Mouse (Mus musculus) testis, adult 2 months (tissue): Measurements from ENCODE around the gene Kynu. TPM values are rescaled to one million over a fixed set of nuclear protein-coding genes. Genes with fewer than 3 reads are reported as not detected.

ENCODE experiments used
- H3K27ac ChIP-seq: fragments of 200-500 bp; 2 replicates; pipeline ENCODE4 v1.5.1; 2012; ENCODE audit warnings: low read depth, low read length; ENCODE audit not compliant: control insufficient read depth, insufficient read depth
- H3K27me3 ChIP-seq: fragments of 200-500 bp; 2 replicates; pipeline ENCODE4 v1.6.1; 2012; ENCODE audit warnings: mild to moderate bottlenecking, low read length, moderate library complexity; ENCODE audit not compliant: control insufficient read depth, insufficient read depth
- H3K36me3 ChIP-seq: fragments of 200-500 bp; 2 replicates; pipeline ENCODE4 v1.6.1; 2012; ENCODE audit warnings: mild to moderate bottlenecking, low read length; ENCODE audit not compliant: control insufficient read depth, insufficient read depth
- H3K4me1 ChIP-seq: fragments of 200-500 bp; 2 replicates; pipeline ENCODE4 v1.6.1; 2012; ENCODE audit warnings: low read length; ENCODE audit not compliant: control insufficient read depth, insufficient read depth
- H3K4me3 ChIP-seq: fragments of 200-500 bp; 2 replicates; pipeline ENCODE4 v1.5.1; 2012; ENCODE audit warnings: low read depth, mild to moderate bottlenecking, low read length, moderate library complexity, mixed read lengths; ENCODE audit not compliant: control insufficient read depth
- CTCF ChIP-seq: fragments of 200-500 bp; IDR thresholded peaks from 2 replicates; pipeline ENCODE4 v1.5.1; 2012; ENCODE audit warnings: low read depth, mild to moderate bottlenecking, inconsistent platforms, low read length, moderate library complexity; ENCODE audit not compliant: control insufficient read depth, insufficient read depth, insufficient replicate concordance
- POLR2A ChIP-seq: fragments of 200-500 bp; IDR thresholded peaks from 2 replicates; pipeline ENCODE4 v1.6.1; 2012; ENCODE audit warnings: low read depth, mild to moderate bottlenecking, inconsistent platforms, low read length, moderate library complexity; ENCODE audit not compliant: control insufficient read depth
- polyA plus RNA-seq: library from polyadenylated mRNA; depleted of rRNA; stranded (reverse); fragments of >200 nt; gene quantifications from 2 replicates; pipeline ENCODE4 v1.2.3, GENCODE M21; 2012; rRNA removed

Gene Kynu
- polyA plus RNA-seq, 1 experiment = not detected

GRCm38 (mm10) chr2:43712611-43713138 lies 157.5 kb downstream of the Kynu start:
- TF ChIP-seq CTCF (no peak), POLR2A (no peak)
- H3K4me3 ChIP-seq = no peak overlapping the region
- no peaks in the 10 kb centered on the region for H3K27me3 ChIP-seq

GRCm38 (mm10) chr2:43722446-43723103 lies 167.4 kb downstream of the Kynu start:
- H3K27me3 ChIP-seq = no peaks in the 10 kb centered on the region
- TF ChIP-seq POLR2A (no peak), CTCF (peak; percentile 44; the same call in 1 of the 2 replicates)
- H3K4me3 ChIP-seq = no peak overlapping the region
- no peaks in the 10 kb centered on the region for H3K36me3 ChIP-seq
- no peak overlapping the region for H3K27ac ChIP-seq
- peaks cover 2% of the 10 kb centered on the region; the same call in 1 of the 2 replicates for H3K4me1 ChIP-seq

More at GRCm38 (mm10) chr2:43712611-43713138, 157.5 kb downstream of the Kynu start:
- no peaks in the 10 kb centered on the region for H3K36me3 ChIP-seq
- H3K4me1 ChIP-seq = no peaks in the 10 kb centered on the region
- no peak overlapping the region for H3K27ac ChIP-seq

- Histone ChIP-seq H3K27me3 (no peaks in the 10 kb centered on the region), H3K36me3 (no peaks in the 10 kb centered on the region), H3K4me3 (no peak overlapping the region), H3K4me1 (peaks cover 2% of the 10 kb centered on the region; the same call in 1 of the 2 replicates), H3K27ac (no peak overlapping the region)
- TF ChIP-seq CTCF (no peak), POLR2A (no peak)
Observed at GRCm38 (mm10) chr2:43723104-43723541, 168.0 kb downstream of the Kynu start.

GRCm38 (mm10) chr2:43727181-43727580 lies 172.1 kb downstream of the Kynu start:
- no peak overlapping the region for H3K4me3 ChIP-seq
- no peaks in the 10 kb centered on the region for H3K36me3 ChIP-seq
- no peak overlapping the region for H3K27ac ChIP-seq
- H3K27me3 ChIP-seq = no peaks in the 10 kb centered on the region
- peaks cover 2% of the 10 kb centered on the region; the same call in 1 of the 2 replicates for H3K4me1 ChIP-seq
- TF ChIP-seq POLR2A (no peak), CTCF (no peak)

GRCm38 (mm10) chr2:43727693-43728092 lies 172.6 kb downstream of the Kynu start:
- no peaks in the 10 kb centered on the region for H3K36me3 ChIP-seq
- H3K27ac ChIP-seq = no peak overlapping the region
- TF ChIP-seq CTCF (no peak), POLR2A (no peak)
- H3K4me1 ChIP-seq = peaks cover 2% of the 10 kb centered on the region; the same call in 1 of the 2 replicates
- peak overlapping the region; percentile 36; the same call in 1 of the 2 replicates for H3K4me3 ChIP-seq
- no peaks in the 10 kb centered on the region for H3K27me3 ChIP-seq

- Histone ChIP-seq H3K4me1 (no peaks in the 10 kb centered on the region), H3K4me3 (no peak overlapping the region), H3K27ac (no peak overlapping the region), H3K27me3 (no peaks in the 10 kb centered on the region), H3K36me3 (no peaks in the 10 kb centered on the region)
- TF ChIP-seq POLR2A = no peak
- no peak for TF ChIP-seq CTCF
Observed at GRCm38 (mm10) chr2:43728831-43729230, 173.7 kb downstream of the Kynu start.

Other genes with a start within 250 kb of the Kynu start
- gene Arhgap15, start 193.5 kb downstream of the Kynu start, polyA plus RNA-seq = 0.36 and 0.43 TPM in 2 replicates